Mouse (Mus musculus) liver, postnatal 0 days (tissue): ENCODE results near the gene Gm10719.
"Not testable (repeated sequence)": the region's sequence is repeated elsewhere in the genome, so short reads cannot be mapped to it uniquely, and the experiment has no call there.

Experiments
- CTCF ChIP-seq: sonication (generic); IDR thresholded peaks from 2 replicates; pipeline ENCODE4 v1.5.1; 2016; ENCODE audit warnings: antibody characterized with exemption, low read depth
- EP300 ChIP-seq: IDR thresholded peaks from 2 replicates; pipeline ENCODE4 v1.6.1; 2016; ENCODE audit warnings: antibody characterized with exemption, low read depth, mild to moderate bottlenecking

DNA sequence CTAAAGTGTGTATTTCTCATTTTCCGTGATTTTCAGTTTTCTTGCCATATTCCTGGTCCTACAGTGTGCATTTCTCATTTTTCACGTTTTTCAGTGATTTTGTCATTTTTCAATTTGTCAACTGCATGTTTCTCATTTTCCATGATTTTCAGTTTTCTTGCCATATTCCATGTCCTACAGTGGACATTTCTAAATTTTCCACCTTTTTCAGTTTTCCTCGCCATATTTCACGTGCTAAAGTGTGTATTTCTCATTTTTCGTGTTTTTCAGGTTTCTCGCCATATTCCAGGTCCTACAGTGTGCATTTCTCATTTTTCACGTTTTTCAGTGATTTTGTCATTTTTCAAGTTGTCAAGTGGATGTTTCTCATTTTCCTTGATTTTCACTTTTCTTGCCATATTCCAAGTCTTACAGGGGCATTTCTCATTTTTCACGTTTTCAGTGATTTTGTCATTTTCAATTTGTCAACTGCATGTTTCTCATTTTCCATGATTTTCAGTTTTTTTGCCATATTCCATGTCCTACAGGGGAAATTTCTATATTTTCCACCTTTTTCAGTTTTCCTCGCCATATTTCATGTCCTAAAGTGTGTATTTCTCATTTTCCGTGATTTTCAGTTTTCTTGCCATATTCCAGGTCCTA lies 13.6 kb downstream of the Gm10719 start:
- TF ChIP-seq CTCF, EP300: not testable (repeated sequence)
